Mouse (Mus musculus) E14TG2a.4 (cell line): ENCODE results near the gene Col16a1.

Experiments
- H3K27me3 ChIP-seq: 2 replicates; pipeline ENCODE4 v1.6.1; 2014; ENCODE audit warnings: low read length, control low read depth; ENCODE audit not compliant: insufficient read depth
- H3K36me3 ChIP-seq: 2 replicates; pipeline ENCODE4 v1.6.1; 2014; ENCODE audit warnings: low read length, control low read depth; ENCODE audit not compliant: insufficient read depth
- H3K4me1 ChIP-seq: replicated peaks from 2 replicates; pipeline ENCODE4 v1.6.1; 2014; ENCODE audit warnings: low read depth, low read length, control low read depth
- H3K4me3 ChIP-seq: replicated peaks from 2 replicates; pipeline ENCODE4 v1.5.1; 2014; ENCODE audit warnings: mild to moderate bottlenecking, low read length
- H3K9me3 ChIP-seq: 2 replicates; pipeline ENCODE4 v1.6.1; 2014; ENCODE audit warnings: low read length, control low read depth
- CTCF ChIP-seq: conservative IDR thresholded peaks from 2 replicates; pipeline ENCODE4 v1.5.1; 2014; ENCODE audit warnings: low read length
- NANOG ChIP-seq: IDR thresholded peaks from 2 replicates; pipeline ENCODE4 v1.6.1; 2014; ENCODE audit warnings: borderline replicate concordance, low read length, mixed read lengths
- POU5F1 ChIP-seq: IDR thresholded peaks from 2 replicates; pipeline ENCODE4 v1.6.1; 2014; ENCODE audit warnings: low read length, borderline replicate concordance

Gene Col16a1

DNA sequence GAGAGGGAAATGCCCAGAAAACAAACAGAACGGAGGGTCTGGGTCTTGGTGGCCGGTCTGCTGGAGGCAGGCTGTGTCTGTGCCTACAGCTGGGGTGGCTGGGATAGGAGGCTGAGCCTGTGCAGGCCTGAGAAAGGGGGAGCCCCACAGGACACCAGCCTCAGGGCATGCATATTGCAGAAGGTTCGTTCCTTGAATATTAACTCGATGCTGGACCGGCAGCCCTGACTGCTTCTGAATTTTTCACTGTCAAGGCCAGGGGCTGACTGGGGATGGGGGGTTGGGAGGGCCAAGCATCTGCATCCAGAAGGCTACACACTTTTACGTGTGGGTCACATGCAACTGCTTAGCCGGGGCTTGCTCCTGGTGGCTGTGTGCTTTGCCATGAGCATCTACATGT, 14.1 kb upstream of the Col16a1 start:
- Histone ChIP-seq H3K9me3 (no peaks in the 10 kb centered on the region), H3K4me3 (no peak overlapping the region), H3K4me1 (peaks cover 29% of the 10 kb centered on the region), H3K36me3 (no peaks in the 10 kb centered on the region), H3K27me3 (peaks cover 56% of the 10 kb centered on the region)
- TF ChIP-seq POU5F1 = no peak
- TF ChIP-seq NANOG = no peak
- TF ChIP-seq CTCF = no peak

DNA sequence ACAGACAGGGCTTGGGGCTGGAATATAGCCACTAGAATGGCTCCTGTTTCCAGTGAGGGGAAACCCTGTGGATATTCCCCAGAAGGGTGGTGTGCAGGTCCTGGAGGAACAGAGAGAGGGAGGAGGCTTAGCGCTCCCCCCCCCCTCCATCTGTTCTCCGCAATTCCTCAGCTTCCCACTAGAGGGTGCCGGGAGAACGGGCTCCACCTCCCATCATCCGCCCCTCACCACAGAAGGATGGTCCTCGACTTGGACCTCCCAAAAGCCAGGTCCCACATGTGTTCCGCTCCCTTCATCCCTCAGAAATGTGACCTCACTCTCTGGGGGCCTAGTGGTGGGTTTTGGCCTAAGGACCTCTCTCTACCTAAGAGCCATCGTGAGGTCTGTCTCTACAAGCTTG, 11.5 kb upstream of the Col16a1 start:
- no peaks in the 10 kb centered on the region for H3K36me3 ChIP-seq
- no peak overlapping the region for H3K4me3 ChIP-seq
- no peaks in the 10 kb centered on the region for H3K9me3 ChIP-seq
- TF ChIP-seq CTCF = peak; percentile 49
- TF ChIP-seq NANOG = no peak
- no peak for TF ChIP-seq POU5F1
- peaks cover 74% of the 10 kb centered on the region for H3K27me3 ChIP-seq
- peaks cover 29% of the 10 kb centered on the region for H3K4me1 ChIP-seq

DNA sequence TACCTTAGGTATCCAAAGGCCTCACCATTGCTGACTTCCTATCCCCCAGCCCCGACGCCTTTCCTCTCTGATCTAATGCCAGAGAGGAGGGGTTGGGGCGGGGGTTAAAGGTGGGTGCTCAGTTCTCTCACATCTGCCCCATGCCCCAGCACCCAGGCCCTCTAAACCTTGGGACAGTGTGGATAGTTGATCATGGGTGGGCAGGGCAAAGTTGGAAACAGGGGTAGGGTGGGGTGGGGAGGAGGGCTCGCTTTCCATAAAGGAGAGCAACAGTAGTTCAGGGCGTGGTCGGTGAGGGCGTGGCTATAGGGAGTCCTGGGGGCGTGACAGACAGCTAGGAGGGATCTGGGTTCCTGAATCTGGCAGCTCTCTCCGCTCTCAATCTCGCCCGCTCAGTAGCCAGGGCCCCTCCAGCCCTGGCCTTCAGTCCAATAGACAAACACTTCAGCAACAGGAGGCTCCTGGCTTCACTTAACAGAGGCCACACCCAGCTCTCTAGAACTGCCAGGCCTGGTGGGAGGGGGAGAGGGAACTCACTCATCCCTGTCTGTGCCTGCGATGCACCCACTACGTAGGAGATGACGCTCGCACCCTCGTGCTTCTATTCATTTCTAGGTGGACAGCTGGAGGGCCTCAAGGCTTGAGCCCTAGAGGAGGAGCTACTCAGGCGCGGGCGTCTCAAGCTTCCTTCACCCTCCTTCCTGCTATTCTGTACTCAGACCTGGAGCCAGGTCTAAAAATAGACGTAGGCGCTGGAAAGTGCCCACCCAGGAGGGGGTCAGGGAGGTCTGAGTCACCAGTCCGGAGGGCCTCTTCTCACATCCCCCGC, 10.9 kb upstream of the Col16a1 start:
- Histone ChIP-seq H3K9me3 (no peaks in the 10 kb centered on the region), H3K27me3 (peaks cover 77% of the 10 kb centered on the region)
- no peak for TF ChIP-seq CTCF
- TF ChIP-seq POU5F1 = no peak
- no peak for TF ChIP-seq NANOG

DNA sequence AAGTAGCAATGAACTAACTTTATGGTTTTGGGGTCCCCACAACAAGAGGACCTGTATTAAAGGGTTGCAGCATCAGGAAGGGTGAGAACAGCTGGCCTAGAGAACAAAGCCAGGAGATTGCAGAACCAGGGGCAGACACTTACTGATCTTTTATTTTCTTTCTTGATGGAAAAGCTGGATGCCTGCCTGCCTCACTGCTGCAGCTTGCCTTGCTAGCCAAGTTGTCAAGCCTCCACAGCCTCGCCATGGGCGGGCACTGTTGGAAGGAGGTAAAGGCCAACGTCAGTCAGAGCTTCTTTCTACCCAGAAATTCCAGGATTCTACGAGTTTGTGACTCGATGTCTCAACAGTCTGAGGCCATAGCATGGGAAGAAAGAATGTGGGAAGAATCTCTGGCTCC, 8.3 kb upstream of the Col16a1 start:
- H3K27me3 ChIP-seq = peaks cover 86% of the 10 kb centered on the region
- no peaks in the 10 kb centered on the region for H3K9me3 ChIP-seq
- H3K36me3 ChIP-seq = no peaks in the 10 kb centered on the region
- H3K4me1 ChIP-seq = peaks cover 17% of the 10 kb centered on the region
- no peak for TF ChIP-seq CTCF
- no peak for TF ChIP-seq NANOG
- no peak for TF ChIP-seq POU5F1
- no peak overlapping the region for H3K4me3 ChIP-seq

More for the DNA sequence above, 10.9 kb upstream of the Col16a1 start:
- Histone ChIP-seq H3K4me3 (no peak overlapping the region), H3K4me1 (peaks cover 29% of the 10 kb centered on the region), H3K36me3 (no peaks in the 10 kb centered on the region)

DNA sequence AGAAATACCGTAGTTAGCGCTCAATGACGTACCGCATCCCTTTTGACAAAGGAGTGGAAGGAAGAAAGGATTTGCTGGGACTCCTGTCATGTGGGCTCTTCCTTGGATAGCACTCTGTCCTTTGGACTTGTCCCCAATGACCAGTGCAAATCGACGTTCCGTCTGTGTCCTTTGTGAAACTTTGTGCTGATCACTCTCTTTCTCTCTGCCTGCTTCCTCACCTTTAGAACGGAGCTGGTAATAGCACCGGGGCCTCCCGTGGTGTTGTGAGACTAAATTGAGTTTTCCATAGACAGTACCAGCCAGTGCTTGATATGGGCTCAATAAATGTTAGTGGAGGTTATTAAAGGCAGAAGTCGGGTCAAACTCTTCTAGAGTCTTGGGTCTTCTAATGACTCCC, 6.6 kb upstream of the Col16a1 start:
- H3K27me3 ChIP-seq = peaks cover 80% of the 10 kb centered on the region
- H3K36me3 ChIP-seq = no peaks in the 10 kb centered on the region
- TF ChIP-seq CTCF = no peak
- no peak for TF ChIP-seq NANOG
- TF ChIP-seq POU5F1 = no peak
- peaks cover 22% of the 10 kb centered on the region for H3K4me1 ChIP-seq
- H3K4me3 ChIP-seq = no peak overlapping the region
- H3K9me3 ChIP-seq = no peaks in the 10 kb centered on the region

DNA sequence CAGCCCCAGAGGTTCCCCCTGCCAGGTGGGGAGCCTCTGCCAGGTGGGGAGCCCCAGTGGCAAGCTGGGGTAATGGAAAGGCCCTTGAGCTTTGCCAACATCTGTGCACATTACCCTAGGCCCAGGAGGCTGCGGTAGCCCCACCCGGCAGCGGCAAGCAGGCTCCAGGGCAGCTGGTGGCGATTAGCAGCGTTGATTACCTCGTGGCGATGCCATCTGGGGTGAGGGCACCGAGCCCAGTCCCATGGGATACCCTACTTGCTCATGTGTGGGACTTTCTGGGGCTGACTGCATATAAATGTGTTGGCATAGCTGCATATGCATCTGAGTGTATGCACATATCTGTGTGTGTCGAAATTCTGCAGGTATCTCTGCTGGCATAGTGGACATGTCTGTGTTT, 3.4 kb upstream of the Col16a1 start:
- peaks cover 19% of the 10 kb centered on the region for H3K4me1 ChIP-seq
- peaks cover 83% of the 10 kb centered on the region for H3K27me3 ChIP-seq
- H3K36me3 ChIP-seq = no peaks in the 10 kb centered on the region
- TF ChIP-seq POU5F1 (no peak), CTCF (no peak), NANOG (no peak)
- no peak overlapping the region for H3K4me3 ChIP-seq
- H3K9me3 ChIP-seq = no peaks in the 10 kb centered on the region

- no peak for TF ChIP-seq NANOG
- TF ChIP-seq POU5F1 = peak; percentile 14; the same call in 1 of the 2 replicates
- TF ChIP-seq CTCF = no peak
- peaks cover 83% of the 10 kb centered on the region for H3K27me3 ChIP-seq
- peaks cover 19% of the 10 kb centered on the region for H3K4me1 ChIP-seq
- H3K36me3 ChIP-seq = no peaks in the 10 kb centered on the region
- no peaks in the 10 kb centered on the region for H3K9me3 ChIP-seq
- H3K4me3 ChIP-seq = peak overlapping the region; percentile 59
Measured at GRCm38 (mm10) chr4:130045609-130046008, 2.0 kb upstream of the Col16a1 start.

DNA sequence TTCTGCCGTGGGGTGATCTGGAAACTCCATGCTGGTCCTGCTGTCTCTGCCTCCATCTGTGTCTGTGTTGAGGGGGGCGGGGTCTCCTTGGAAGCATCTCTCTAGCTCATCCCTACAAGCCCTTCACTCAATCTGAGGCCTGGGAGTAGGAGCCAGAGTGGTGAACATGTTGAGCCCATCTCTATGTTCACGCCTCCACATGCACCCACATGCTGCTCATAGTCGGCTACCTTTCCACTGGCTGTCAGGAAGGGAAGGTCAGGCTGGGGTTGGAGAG, 501 bp downstream of the Col16a1 start:
- Histone ChIP-seq H3K36me3 (no peaks in the 10 kb centered on the region), H3K4me3 (peak overlapping the region; percentile 77), H3K9me3 (no peaks in the 10 kb centered on the region), H3K4me1 (peaks cover 25% of the 10 kb centered on the region), H3K27me3 (peaks cover 73% of the 10 kb centered on the region)
- TF ChIP-seq POU5F1 = no peak
